Mouse (Mus musculus) stomach, adult 2 months (tissue): ENCODE results near the gene Relb. TPM values are rescaled to one million over a fixed set of nuclear protein-coding genes. Genes with fewer than 3 reads are reported as not detected.

Source experiments
- polyA plus RNA-seq: library from polyadenylated mRNA; depleted of rRNA; stranded (reverse); fragments of >200 nt; gene quantifications from 2 replicates; pipeline ENCODE4 v1.2.3, GENCODE M21; 2012; rRNA removed

The Relb gene
- polyA plus RNA-seq: 10.6 and 18.6 TPM in 2 replicates

GRCm38 (mm10) chr7:19629361-19629734, at the start of gene Relb:
Relb (minus strand) TSS chr7:19629438.

GRCm38 (mm10) chr7:19677872-19678271, 48.6 kb upstream of the Relb start, which contains the start of gene Apoc2:
Apoc2 (minus strand) TSS chr7:19677941.

GRCm38 (mm10) chr7:19664955-19665841, 36.0 kb upstream of the Relb start, which contains the start of gene Clptm1:
Clptm1 (minus strand) TSS chr7:19665033.

GRCm38 (mm10) chr7:19603849-19604605, 25.2 kb downstream of the Relb start, which contains the start of gene Clasrp:
Clasrp (minus strand) TSS chr7:19604486.

GRCm38 (mm10) chr7:19577141-19577852, 51.9 kb downstream of the Relb start, which contains the start of the genes Zfp296 and Gemin7:
Zfp296 (plus strand) TSS chr7:19577287.
Gemin7 (minus strand) TSS chr7:19577595.

GRCm38 (mm10) chr7:19562643-19563410, 66.4 kb downstream of the Relb start, which contains the start of gene Ppp1r37:
Ppp1r37 (minus strand) TSS chr7:19563076.

Other genes with a start within 250 kb of the Relb start
- gene Ercc2, start 247.4 kb downstream of the Relb start, polyA plus RNA-seq: 25.1 and 27.9 TPM in 2 replicates
- 16.2 and 18.5 TPM in 2 replicates for gene Klc3, start 225.3 kb downstream of the Relb start, polyA plus RNA-seq
- 315 and 356 TPM in 2 replicates for gene Ckm, start 224.7 kb downstream of the Relb start, polyA plus RNA-seq
- 10.8 and 27.7 TPM in 2 replicates for gene Mark4, start 170.6 kb downstream of the Relb start, polyA plus RNA-seq
- gene Exoc3l2, start 166.1 kb downstream of the Relb start, polyA plus RNA-seq: 6.3 and 7.2 TPM in 2 replicates
- 7.3 and 15.7 TPM in 2 replicates for gene Bloc1s3, start 121.1 kb downstream of the Relb start, polyA plus RNA-seq
- 119 and 179 TPM in 2 replicates for gene Trappc6a, start 121.0 kb downstream of the Relb start, polyA plus RNA-seq
- gene Nkpd1, start 111.6 kb downstream of the Relb start, polyA plus RNA-seq: 45.5 and 87.5 TPM in 2 replicates
- gene Ppp1r37, start 66.4 kb downstream of the Relb start, polyA plus RNA-seq: 78.3 and 88.5 TPM in 2 replicates
- gene Zfp296, start 52.2 kb downstream of the Relb start, polyA plus RNA-seq: 7.5 and 7.9 TPM in 2 replicates
- 59.4 and 88.0 TPM in 2 replicates for gene Gemin7, start 51.8 kb downstream of the Relb start, polyA plus RNA-seq
- 68.5 and 172 TPM in 2 replicates for gene Clasrp, start 25.0 kb downstream of the Relb start, polyA plus RNA-seq
- 55.4 and 69.0 TPM in 2 replicates for gene Clptm1, start 35.6 kb upstream of the Relb start, polyA plus RNA-seq
- gene Apoc2, start 48.5 kb upstream of the Relb start, polyA plus RNA-seq: 1.1 and 1.6 TPM in 2 replicates
- gene Gm44805, start 52.0 kb upstream of the Relb start, polyA plus RNA-seq: not detected in 2 replicates
- 0.37 TPM in 1 of 2 replicates, not detected in the other for gene Apoc4, start 52.0 kb upstream of the Relb start, polyA plus RNA-seq
- gene Apoc1, start 63.2 kb upstream of the Relb start, polyA plus RNA-seq: 6.5 and 8.3 TPM in 2 replicates
- gene Apoe, start 69.8 kb upstream of the Relb start, polyA plus RNA-seq: 235 and 380 TPM in 2 replicates
- 58.9 and 85.6 TPM in 2 replicates for gene Tomm40, start 86.0 kb upstream of the Relb start, polyA plus RNA-seq
- gene Nectin2, start 121.0 kb upstream of the Relb start, polyA plus RNA-seq: 64.6 and 101 TPM in 2 replicates
- 52.3 and 63.9 TPM in 2 replicates for gene Bcam, start 141.6 kb upstream of the Relb start, polyA plus RNA-seq
- gene Cblc, start 167.4 kb upstream of the Relb start, polyA plus RNA-seq: 41.1 and 54.6 TPM in 2 replicates
- 47.9 and 87.5 TPM in 2 replicates for gene Bcl3, start 193.3 kb upstream of the Relb start, polyA plus RNA-seq
- gene Gm19345, start 222.6 kb upstream of the Relb start, polyA plus RNA-seq: 0.53 TPM in 1 of 2 replicates, not detected in the other
- gene Ceacam16, start 231.9 kb upstream of the Relb start, polyA plus RNA-seq: 0.26 and 0.29 TPM in 2 replicates